Mouse (Mus musculus): Measurements from ENCODE around the gene Atg101. TPM values are rescaled to one million over a fixed set of nuclear protein-coding genes. Genes with fewer than 3 reads are reported as not detected.

The Atg101 gene
- polyA plus RNA-seq (2012; rRNA removed): 42.9 and 47.2 TPM in 2 replicates
- 53.3 and 56.0 TPM in 2 replicates for polyA plus RNA-seq (2014; fragmentation: Nextera tagmentation; extraction: Ambion mirVana)

DNA sequence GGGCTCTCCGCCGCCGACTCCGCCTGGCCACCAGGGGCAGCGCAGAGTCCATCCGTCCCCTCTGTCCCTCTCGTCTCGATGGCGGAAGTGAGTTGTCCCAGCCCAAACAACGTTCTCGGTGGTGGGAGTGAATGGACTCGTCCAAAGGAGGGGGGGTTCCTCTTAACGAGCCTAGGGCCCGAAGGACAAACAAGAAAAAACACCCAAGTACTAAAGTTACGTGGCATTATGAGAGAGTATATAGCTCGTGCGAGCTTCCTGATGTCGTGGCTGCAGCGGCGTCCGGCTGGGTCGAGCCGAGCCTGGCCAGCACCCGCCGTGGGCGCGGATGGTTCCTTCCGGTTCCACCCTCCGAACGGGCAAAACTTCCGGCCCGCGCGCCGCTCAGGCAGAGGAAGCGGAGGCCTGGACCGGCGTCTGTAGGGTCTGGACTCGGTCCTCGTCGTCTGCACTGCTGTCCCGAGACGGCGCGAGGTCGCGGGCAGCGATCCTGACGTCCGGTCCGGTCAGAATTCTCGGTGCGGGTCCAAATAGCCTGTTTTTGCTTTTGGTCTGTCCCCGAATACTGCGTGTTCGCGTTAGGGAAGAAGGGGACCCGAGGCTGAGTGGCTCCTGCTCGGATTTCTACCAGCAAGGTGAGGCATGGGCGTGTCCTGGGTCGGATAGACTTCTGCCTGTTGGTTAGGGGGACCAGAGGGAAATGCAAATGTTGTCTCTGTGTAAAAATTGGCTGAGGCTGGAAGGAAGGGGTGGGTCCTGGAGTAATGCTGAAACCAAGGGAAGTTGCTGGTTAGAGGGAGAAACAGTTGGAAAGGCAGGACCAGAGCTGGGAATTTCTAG, at the start of gene Atg101:
Atg101 (plus strand) TSS at position 362 of the 840 bp plus-strand sequence.
- Histone ChIP-seq H3K36me3 (ENCODE audit: control insufficient read depth, insufficient read depth, low read length) (peaks cover 28% of the 10 kb centered on the region), H3K27ac (replicated peaks; ENCODE audit: low read depth, low read length) (peak within 1 kb of the TSS; percentile 86), H3K9ac (ENCODE audit: low read depth, low read length, severe bottlenecking) (peak within 1 kb of the TSS; percentile 83), H3K4me1 (ENCODE audit: control insufficient read depth, insufficient read depth, low read length) (peaks cover 10% of the 10 kb centered on the region; the same call in 1 of the 2 replicates), H3K27me3 (ENCODE audit: control insufficient read depth, insufficient read depth, low read length) (no peaks in the 10 kb centered on the region), H3K4me3 (replicated peaks; ENCODE audit: low read length) (peak within 1 kb of the TSS; percentile 82), H3K4me2 (replicated peaks; ENCODE audit: low read depth, low read length, severe bottlenecking) (peak within 1 kb of the TSS; percentile 99), H3K9me3 (ENCODE audit: control insufficient read depth, low read length) (no peaks in the 10 kb centered on the region)
- DNase-seq (ENCODE audit: low spot score): peak; percentile 91
- under 1% methylated on average over 61 of the region's 61 CpGs for WGBS
- TF ChIP-seq POLR2A (IDR thresholded peaks at IDR 0.05; ENCODE audit: borderline replicate concordance, extremely low read depth, insufficient read depth, insufficient read length): peak; percentile 76; the same call in 1 of the 2 replicates
- peak; percentile 92 for ATAC-seq (ENCODE audit: low FRiP score, low read depth)

DNA sequence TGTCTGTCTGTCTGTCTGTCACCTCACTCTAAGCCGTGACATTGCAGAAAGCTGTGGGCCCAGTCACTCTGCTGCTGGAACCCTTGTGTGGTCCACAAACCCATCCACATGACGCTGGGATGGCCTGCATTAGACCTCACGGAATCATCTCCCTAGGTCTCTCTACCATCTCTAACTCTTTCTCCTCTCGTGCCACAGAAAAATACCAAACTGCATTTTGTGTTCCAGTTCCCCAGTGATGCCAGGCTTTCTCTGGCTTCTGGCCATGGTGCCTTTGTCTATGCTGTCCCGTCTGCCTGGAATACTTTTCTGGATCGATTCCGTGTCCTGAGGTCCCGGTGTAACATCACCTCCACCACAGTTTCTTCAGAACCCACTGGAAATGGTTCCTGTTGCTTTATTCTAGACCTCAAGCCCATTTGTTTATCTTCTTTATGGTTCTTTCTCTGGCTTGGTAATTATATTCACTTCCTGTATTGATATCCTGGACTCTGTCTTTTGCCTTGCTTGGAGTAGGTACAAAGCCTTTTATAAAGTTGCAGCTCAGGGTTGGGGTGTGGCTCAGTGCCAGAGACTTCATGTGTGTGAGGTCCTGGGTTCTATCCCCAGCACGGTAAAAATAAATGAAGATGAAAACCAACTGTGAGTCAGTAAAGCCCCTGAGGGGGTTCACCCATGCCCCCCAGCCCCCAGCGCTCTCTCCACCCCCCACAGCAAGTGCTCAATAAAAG, 49.3 kb upstream of the Atg101 start:
- 63% methylated on average over 10 of the region's 10 CpGs for WGBS
- ATAC-seq (ENCODE audit: low FRiP score, low read depth): no peak
- DNase-seq (ENCODE audit: low spot score): no peak
- H3K9me3 ChIP-seq (ENCODE audit: control insufficient read depth, low read length): no peaks in the 10 kb centered on the region
- H3K4me2 ChIP-seq (replicated peaks; ENCODE audit: low read depth, low read length, severe bottlenecking): no peak overlapping the region
- no peak for TF ChIP-seq POLR2A (IDR thresholded peaks at IDR 0.05; ENCODE audit: borderline replicate concordance, extremely low read depth, insufficient read depth, insufficient read length)
- H3K4me1 ChIP-seq (ENCODE audit: control insufficient read depth, insufficient read depth, low read length): peaks cover 20% of the 10 kb centered on the region
- no peak overlapping the region for H3K9ac ChIP-seq (ENCODE audit: low read depth, low read length, severe bottlenecking)
- H3K4me3 ChIP-seq (replicated peaks; ENCODE audit: low read length): no peak overlapping the region
- H3K27ac ChIP-seq (replicated peaks; ENCODE audit: low read depth, low read length): 0 out of 2 replicates have a peak overlapping the region, but pooled peaks have one; percentile 1
- peaks cover 33% of the 10 kb centered on the region for H3K36me3 ChIP-seq (ENCODE audit: control insufficient read depth, insufficient read depth, low read length)
- no peaks in the 10 kb centered on the region for H3K27me3 ChIP-seq (ENCODE audit: control insufficient read depth, insufficient read depth, low read length)

DNA sequence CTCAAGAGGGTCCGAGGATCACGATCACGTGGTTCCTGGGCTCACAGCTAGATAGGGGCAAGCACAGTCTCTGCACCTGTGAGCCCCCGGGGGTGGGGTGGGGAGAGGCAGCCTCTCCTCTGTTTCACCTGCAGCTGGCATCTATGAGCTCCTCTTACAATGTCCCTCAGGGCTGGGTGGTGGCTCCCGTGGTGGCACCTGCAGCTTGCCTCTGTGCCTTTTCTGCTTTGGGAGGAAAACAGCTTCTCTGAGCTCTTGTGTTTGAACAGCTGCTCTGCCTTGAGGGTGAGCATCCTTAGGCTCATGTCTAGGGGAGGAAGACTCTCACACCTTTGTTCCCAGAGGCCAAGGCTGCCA, 48.8 kb upstream of the Atg101 start:
- Histone ChIP-seq H3K27ac (replicated peaks; ENCODE audit: low read depth, low read length) (no peak overlapping the region), H3K9me3 (ENCODE audit: control insufficient read depth, low read length) (no peaks in the 10 kb centered on the region), H3K4me3 (replicated peaks; ENCODE audit: low read length) (no peak overlapping the region), H3K4me1 (ENCODE audit: control insufficient read depth, insufficient read depth, low read length) (peaks cover 20% of the 10 kb centered on the region), H3K9ac (ENCODE audit: low read depth, low read length, severe bottlenecking) (no peak overlapping the region), H3K4me2 (replicated peaks; ENCODE audit: low read depth, low read length, severe bottlenecking) (no peak overlapping the region), H3K27me3 (ENCODE audit: control insufficient read depth, insufficient read depth, low read length) (no peaks in the 10 kb centered on the region), H3K36me3 (ENCODE audit: control insufficient read depth, insufficient read depth, low read length) (peaks cover 28% of the 10 kb centered on the region)
- DNase-seq (ENCODE audit: low spot score) (no peak), ATAC-seq (ENCODE audit: low FRiP score, low read depth) (no peak)
- WGBS: 30% methylated on average over 5 of the region's 5 CpGs
- TF ChIP-seq POLR2A (IDR thresholded peaks at IDR 0.05; ENCODE audit: borderline replicate concordance, extremely low read depth, insufficient read depth, insufficient read length): no peak

DNA sequence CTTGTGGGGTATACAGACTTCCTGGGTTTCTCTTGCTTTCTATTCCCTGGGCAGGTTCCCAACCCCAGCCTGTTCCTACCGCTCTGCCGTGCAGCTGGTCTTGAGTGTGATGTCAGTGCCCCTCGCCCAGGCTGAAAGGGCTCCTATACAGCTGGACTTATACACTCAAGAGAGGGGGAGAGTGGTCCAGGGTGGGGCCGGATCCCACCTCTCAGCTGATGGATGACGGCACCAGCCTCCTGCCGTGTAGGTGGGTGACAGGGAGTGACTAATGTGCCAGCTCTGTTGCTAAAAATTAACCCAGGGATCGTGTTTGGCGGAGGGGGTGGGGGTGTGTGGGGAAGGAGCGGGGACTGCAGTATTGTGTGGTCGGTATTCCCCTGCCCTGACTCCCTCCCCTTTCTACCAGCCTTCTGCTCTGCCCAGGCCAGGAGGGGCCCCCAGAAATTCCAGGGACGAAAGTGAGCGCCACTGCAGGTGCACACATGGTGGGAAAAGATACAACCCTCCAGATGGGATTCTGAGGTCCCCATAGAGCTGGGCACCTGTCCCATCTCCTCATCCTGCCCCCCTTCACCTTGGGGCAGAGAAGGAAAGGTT, 48.2 kb upstream of the Atg101 start:
- TF ChIP-seq POLR2A (IDR thresholded peaks at IDR 0.05; ENCODE audit: borderline replicate concordance, extremely low read depth, insufficient read depth, insufficient read length): no peak
- H3K9me3 ChIP-seq (ENCODE audit: control insufficient read depth, low read length): no peaks in the 10 kb centered on the region
- 26% methylated on average over 12 of the region's 12 CpGs for WGBS
- H3K9ac ChIP-seq (ENCODE audit: low read depth, low read length, severe bottlenecking): 0 out of 2 replicates have a peak overlapping the region, but pooled peaks have one; percentile 16
- H3K4me1 ChIP-seq (ENCODE audit: control insufficient read depth, insufficient read depth, low read length): peaks cover 21% of the 10 kb centered on the region
- H3K36me3 ChIP-seq (ENCODE audit: control insufficient read depth, insufficient read depth, low read length): peaks cover 23% of the 10 kb centered on the region
- H3K27me3 ChIP-seq (ENCODE audit: control insufficient read depth, insufficient read depth, low read length): no peaks in the 10 kb centered on the region
- DNase-seq (ENCODE audit: low spot score): no peak
- no peak overlapping the region for H3K4me2 ChIP-seq (replicated peaks; ENCODE audit: low read depth, low read length, severe bottlenecking)
- no peak overlapping the region for H3K27ac ChIP-seq (replicated peaks; ENCODE audit: low read depth, low read length)
- peak; percentile 20; the same call in 1 of the 2 replicates for ATAC-seq (ENCODE audit: low FRiP score, low read depth)
- H3K4me3 ChIP-seq (replicated peaks; ENCODE audit: low read length): no peak overlapping the region

DNA sequence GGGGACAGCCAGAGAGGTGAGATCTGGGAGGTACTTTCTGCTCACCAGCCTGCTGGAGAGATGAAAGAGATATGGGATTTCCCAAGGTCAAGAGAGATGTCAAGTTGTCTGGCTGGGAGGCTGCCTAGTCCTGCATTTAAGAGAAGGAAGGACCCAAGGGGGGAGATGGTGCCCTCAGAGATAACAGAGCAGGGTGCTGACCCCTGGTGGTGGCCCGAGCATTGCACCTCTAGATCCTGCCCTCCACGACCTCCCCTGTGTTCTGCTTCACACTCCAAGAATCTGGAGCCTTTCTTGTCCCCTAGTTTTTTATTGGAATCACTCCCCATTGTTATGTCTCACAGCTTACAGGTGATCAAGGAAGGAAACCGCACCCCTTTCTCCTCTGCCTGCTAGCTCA, 47.2 kb upstream of the Atg101 start:
- ATAC-seq (ENCODE audit: low FRiP score, low read depth) (no peak), DNase-seq (ENCODE audit: low spot score) (peak; percentile 40)
- H3K4me2 ChIP-seq (replicated peaks; ENCODE audit: low read depth, low read length, severe bottlenecking): no peak overlapping the region
- WGBS: 11% methylated on average over 3 of the region's 3 CpGs
- no peak overlapping the region for H3K4me3 ChIP-seq (replicated peaks; ENCODE audit: low read length)
- no peaks in the 10 kb centered on the region for H3K9me3 ChIP-seq (ENCODE audit: control insufficient read depth, low read length)
- peaks cover 12% of the 10 kb centered on the region for H3K36me3 ChIP-seq (ENCODE audit: control insufficient read depth, insufficient read depth, low read length)
- H3K9ac ChIP-seq (ENCODE audit: low read depth, low read length, severe bottlenecking): no peak overlapping the region
- no peaks in the 10 kb centered on the region for H3K27me3 ChIP-seq (ENCODE audit: control insufficient read depth, insufficient read depth, low read length)
- H3K4me1 ChIP-seq (ENCODE audit: control insufficient read depth, insufficient read depth, low read length): peaks cover 24% of the 10 kb centered on the region
- no peak for TF ChIP-seq POLR2A (IDR thresholded peaks at IDR 0.05; ENCODE audit: borderline replicate concordance, extremely low read depth, insufficient read depth, insufficient read length)
- no peak overlapping the region for H3K27ac ChIP-seq (replicated peaks; ENCODE audit: low read depth, low read length)

All from limb, embryonic 14.5 days (tissue).